Mouse (Mus musculus): ENCODE data around the gene Aqp2.

The Aqp2 gene

DNA sequence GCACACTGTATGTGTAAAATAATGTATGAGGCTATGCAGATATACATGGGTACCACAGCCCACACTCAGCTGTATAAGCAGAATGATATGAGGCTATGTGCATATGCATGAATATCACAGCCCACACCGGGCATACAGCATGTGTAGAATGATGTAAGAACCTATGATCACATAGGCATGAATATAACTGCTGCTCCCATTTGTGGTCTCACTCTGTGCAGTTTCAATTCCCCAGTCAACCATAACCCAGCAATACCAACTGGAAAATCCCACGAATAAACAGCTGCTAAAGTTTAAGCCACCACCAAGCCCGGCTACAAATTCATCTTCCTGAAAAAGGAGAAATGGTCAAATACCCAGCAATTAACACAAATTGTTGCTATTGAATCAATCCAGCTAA is 39.7 kb downstream of the Aqp2 start:
- 78% methylated on average over 3 of the region's 3 CpGs for WGBS

DNA sequence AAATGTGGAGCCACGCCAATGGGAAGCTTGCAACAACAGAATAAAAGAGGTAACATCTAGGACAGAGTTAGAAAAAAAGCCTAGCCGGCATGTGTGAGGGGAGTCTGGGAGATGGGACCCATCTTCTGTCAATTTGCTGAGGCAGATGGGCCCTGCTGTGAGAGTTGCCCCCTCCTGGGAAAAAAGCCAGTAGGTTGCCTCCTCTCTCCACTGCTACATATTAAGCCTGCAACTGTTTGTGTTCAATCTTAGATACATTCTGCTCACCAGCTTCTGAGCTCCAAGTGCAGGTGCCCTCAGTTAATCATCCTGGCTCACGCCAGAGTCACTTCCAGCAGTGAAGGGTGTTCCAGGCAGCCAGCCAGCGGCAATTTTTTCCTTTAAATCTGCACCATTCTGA is 41.0 kb downstream of the Aqp2 start:
- 48% methylated on average over 4 of the region's 4 CpGs for WGBS

DNA sequence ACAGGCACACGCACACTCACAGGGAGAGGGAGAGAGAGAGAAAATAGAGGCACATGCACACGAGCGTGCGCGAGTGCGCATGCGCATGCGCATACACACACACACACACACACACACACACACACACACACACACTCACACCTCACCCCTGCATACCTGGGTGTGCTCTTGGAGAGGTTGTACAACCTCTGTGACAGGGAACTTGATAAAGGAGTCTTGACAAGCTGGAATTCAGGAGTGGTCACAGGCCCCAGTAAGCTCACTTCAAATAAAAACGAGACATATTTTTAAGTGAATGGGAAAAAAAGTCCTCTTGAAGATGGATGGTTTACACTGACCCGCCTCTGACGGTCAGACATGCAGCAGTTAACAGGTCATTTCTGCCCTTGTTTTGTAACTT is 43.2 kb downstream of the Aqp2 start:
- WGBS, result 95% methylated on average over 11 of the region's 11 CpGs
